Mouse (Mus musculus): Measurements from ENCODE around the gene Yjefn3.
"Not testable (repeated sequence)": the region's sequence is repeated elsewhere in the genome, so short reads cannot be mapped to it uniquely, and the experiment has no call there.

Yjefn3 gene

DNA sequence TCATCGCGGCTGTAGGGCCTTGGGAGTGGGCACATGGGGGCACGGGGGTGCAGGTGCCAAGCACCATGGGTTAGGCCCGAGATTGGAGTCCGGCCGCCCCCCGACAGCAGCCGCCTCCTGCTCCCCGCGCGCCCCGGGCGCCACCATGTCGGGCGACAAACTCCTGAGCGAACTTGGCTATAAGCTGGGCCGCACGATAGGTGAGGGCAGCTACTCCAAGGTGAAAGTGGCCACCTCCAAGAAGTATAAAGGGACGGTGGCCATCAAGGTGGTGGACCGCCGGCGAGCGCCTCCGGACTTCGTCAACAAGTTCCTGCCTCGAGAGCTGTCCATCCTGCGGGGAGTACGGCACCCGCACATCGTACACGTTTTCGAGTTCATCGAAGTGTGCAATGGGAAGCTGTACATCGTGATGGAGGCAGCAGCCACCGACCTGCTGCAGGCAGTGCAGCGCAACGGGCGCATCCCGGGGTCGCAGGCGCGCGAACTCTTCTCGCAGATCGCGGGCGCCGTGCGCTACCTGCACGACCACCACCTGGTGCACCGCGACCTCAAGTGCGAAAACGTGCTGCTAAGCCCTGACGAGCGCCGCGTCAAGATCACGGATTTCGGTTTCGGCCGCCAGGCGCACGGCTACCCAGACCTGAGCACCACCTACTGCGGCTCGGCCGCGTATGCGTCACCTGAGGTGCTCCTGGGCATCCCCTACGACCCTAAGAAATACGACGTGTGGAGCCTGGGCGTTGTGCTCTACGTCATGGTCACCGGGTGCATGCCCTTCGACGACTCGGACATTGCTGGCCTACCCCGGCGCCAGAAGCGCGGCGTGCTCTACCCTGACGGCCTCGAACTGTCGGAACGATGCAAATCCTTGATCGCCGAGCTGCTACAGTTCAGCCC is at the start of gene Yjefn3, which contains the start of the genes Tssk6 and Ndufa13:
Yjefn3 (minus strand) TSS at position 550 of the 900 bp plus-strand sequence.
Tssk6 (plus strand) TSS at position 22 of the 900 bp plus-strand sequence.
Ndufa13 (minus strand) TSS at position 396 of the 900 bp plus-strand sequence.
- in situ Hi-C loops (cut with MboI), result no loop called here

DNA sequence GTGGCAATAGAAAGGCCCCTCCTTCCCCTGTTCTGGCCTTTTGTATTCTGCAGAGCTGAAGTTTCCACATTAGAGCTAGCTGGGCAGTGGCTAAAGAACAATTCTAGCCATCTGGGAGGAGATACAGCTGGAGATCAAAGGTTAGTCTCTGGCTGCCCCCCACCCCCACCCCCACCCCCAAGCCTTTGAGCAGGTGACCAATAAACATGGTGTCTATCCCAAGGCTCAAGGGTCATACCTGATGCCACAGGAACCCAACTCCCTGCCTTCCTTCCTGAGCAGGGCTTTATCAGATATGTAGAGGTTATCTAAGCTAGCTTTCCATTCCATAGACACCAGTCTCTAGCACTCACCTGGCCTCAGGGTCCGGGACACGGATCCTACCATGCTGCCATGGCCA is 47.8 kb upstream of the Yjefn3 start:
- in situ Hi-C loops (cut with MboI), result no loop called here

DNA sequence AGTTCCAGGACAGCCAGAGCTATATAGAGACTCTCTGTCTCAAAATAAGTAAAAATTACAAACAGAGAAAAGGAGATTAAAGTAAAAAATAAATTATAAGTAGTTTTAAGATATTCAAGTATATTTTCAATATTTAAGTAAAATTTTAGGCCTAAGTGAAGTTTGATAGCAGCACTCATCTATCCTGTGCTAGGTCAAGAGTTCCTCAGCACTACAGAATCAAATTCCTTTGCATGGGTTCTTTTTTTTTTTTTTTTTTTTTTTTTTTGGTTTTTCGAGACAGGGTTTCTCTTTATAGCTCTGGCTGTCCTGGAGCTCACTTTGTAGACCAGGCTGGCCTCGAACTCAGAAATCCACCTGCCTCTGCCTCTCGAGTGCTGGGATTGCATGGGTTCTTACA is 40.0 kb upstream of the Yjefn3 start:
- in situ Hi-C loops (cut with MboI), result not testable (repeated sequence)

- in situ Hi-C loops (cut with MboI), result no loop called here
Observed at GRCm38 (mm10) chr8:69940386-69940785, 37.9 kb upstream of the Yjefn3 start.

DNA sequence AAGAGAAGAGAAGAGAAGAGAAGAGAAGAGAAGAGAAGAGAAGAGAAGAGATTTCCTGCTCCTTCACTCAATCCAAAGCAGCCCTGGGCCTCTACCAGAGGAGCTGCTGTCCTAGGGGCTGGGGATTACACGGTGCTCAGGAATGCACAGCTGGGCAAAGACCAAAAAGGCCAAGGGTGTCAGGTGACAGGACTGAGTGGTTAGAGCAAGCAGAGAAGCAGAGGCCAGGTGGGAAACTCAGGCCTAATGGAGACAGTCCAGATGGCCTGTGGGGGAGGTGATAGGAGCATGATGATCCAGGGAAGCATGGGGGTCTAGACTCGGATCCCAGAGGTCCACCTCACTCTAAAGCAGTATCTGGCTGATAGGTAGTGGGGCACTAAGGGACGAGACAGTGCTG is 37.1 kb upstream of the Yjefn3 start:
- in situ Hi-C loops (cut with MboI), result no loop called here

- in situ Hi-C loops (cut with MboI), result no loop called here
Observed at GRCm38 (mm10) chr8:69938245-69938982, 35.9 kb upstream of the Yjefn3 start.

- in situ Hi-C loops (cut with MboI), result no loop called here
Observed at GRCm38 (mm10) chr8:69937466-69937865, 35.0 kb upstream of the Yjefn3 start.

DNA sequence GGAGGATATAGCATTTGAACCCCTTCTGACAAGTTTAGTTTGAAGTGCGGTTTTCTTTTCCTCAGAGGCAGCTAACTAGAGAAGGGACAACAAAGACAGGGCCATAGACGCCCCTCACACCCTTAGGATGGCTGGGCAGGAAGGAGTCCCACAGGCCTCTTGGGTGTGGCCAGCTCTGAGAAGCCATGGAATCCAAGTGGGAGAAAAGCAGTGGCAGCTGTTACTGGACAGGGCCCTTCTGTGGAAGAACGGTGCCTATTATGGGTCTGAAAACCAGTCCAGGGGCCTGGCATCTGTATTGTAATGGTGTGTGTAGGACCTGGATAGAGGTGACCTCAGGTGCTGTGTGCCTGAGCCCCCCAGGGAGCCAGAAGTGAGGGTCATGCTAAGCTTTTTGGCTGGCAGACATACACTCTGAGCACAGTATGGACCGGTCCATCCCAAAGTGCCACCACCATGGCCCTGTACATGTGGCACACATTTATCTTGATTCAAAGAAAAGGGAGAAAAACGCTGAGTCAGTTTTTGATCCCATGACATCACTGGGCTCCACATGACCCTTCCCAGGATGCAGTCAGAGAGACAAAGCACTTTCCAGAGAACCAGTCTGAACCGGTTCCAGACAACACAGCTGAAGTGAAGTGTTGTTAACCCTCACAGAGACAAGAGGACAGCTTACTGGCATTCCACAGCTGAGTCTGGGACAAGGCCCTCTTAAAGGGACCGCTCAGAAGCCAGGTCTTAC is 33.7 kb upstream of the Yjefn3 start:
- in situ Hi-C loops (cut with MboI), result no loop called here

DNA sequence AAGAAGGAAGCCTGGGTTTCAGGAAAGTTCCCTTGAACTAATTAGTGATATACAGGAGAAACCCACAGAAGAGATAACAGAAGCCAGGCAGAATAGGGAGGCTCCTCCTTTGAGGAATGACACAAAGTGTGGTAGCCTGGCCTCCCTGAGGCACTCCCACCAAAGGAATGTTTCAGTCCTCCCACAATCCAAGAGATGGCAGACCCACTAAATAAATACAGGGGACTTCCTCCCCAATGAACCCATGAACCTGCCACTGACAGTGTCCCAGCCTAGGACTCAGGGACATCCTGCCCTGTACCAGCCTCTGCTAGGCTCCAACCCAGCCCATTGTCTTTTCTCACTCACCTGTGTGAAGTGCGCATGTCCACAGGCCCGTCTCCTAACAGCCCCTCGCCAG is 32.9 kb upstream of the Yjefn3 start:
- in situ Hi-C loops (cut with MboI), result no loop called here

- in situ Hi-C loops (cut with MboI), result no loop called here
Observed at GRCm38 (mm10) chr8:69934582-69934981, 32.1 kb upstream of the Yjefn3 start.

DNA sequence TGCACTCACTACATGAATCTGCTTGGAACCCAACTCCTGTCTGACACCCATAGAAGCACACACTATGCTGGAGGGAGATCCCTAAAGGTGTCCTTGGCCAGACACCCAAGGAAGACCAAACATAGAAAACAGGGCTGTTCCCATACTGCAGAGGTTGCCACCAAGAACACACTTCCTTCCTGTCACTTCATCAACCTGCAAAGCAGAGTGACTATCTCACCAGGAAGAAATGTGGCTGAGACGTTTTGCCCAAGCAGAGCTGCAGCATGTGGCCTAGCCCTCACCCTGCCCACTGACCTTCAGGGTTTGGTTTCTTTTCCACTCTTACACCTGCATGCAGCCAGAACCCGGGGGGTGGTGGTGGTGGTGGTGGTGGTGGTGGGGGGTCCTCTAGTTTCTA is 31.3 kb upstream of the Yjefn3 start:
- in situ Hi-C loops (cut with MboI), result no loop called here

DNA sequence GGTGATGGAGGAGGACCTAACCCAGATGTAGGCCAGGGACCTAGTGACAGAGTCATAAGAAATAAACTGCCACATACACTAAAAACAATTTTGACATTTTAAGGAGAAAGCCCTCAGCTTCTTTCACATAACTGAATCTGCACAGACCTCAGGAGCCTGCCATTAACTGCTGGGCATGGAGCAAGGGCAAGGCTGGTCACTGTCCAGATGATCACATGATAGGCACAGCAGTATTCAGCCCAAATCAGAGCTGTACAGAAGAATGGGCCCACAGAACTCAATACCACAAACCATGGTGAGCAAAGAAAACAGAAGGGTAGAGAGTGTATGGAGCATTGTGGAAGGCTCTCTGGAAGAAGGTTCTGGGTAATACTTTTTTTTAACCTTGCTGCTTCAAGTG is 24.4 kb upstream of the Yjefn3 start:
- in situ Hi-C loops (cut with MboI), result loop anchor here (10.0 kb wide), 1 partner anchor 238 kb away; no protein-coding TSS in a partner anchor

GRCm38 (mm10) chr8:69923986-69924385 is 21.5 kb upstream of the Yjefn3 start:
- in situ Hi-C loops (cut with MboI), result loop anchor here (10.0 kb wide), 1 partner anchor 241 kb away; no protein-coding TSS in a partner anchor

GRCm38 (mm10) chr8:69921141-69921540 is 18.6 kb upstream of the Yjefn3 start:
- in situ Hi-C loops (cut with MboI), result loop anchor here (10.0 kb wide), 1 partner anchor 244 kb away; no protein-coding TSS in a partner anchor

DNA sequence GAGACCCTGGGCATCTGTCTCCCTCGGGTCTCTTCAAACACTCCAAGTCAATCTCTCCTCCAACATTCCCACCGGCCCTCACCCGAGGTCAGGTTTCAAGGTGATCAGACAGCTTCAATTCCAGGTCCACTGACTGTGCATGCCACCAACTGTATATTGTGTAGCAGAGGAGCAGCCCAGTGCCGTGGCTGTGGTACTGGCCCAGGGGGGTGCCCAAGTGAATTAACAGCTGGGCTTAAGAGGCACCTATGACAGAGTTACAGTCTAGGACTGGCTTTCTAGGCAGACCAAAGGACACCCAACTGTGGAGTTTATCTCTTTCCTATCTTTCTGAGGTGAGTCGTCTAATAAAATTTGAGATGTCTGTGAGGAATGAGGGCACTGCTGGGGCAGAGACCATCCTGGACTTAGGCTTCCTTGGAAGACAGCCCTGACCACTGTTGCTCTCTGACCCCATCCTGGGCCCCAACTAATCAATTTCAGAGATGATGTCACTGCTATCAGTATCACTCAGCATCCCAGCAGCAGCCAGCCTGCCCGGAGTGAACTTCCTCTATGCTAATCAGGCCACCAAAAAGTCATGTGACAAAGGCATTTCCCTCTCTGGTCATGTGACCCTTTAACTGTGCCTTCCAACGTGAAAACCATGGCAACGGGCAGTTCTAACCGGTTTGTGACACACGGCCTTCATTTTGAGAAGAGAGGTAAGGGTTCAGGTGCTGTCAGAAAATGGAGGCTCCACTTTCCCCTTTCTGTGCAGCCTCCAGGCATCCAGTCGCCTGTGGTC is 17.6 kb upstream of the Yjefn3 start:
- in situ Hi-C loops (cut with MboI), result loop anchor here (10.0 kb wide), 1 partner anchor 245 kb away; no protein-coding TSS in a partner anchor

DNA sequence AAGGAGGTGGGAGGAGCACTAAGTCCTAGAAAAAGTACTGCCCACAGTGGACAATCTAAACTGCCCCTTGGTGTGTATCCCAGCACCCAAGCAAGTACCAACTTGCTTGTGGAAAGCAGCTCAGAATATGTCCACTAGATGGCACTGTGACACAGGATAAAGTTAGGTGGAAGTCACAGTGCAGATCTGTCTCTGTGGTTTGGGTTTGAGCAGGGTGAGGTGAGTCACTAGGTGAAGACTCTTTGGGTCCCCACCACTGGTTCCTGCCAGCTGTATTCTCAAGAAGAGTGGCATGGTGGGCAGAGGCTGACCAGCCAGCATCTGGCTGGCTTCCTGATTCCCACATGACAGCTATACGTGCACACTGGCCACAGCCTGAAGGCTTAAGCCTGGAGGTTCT is 16.5 kb upstream of the Yjefn3 start:
- in situ Hi-C loops (cut with MboI), result no loop called here

- in situ Hi-C loops (cut with MboI), result no loop called here
Observed at GRCm38 (mm10) chr8:69918506-69918905, 16.0 kb upstream of the Yjefn3 start.

DNA sequence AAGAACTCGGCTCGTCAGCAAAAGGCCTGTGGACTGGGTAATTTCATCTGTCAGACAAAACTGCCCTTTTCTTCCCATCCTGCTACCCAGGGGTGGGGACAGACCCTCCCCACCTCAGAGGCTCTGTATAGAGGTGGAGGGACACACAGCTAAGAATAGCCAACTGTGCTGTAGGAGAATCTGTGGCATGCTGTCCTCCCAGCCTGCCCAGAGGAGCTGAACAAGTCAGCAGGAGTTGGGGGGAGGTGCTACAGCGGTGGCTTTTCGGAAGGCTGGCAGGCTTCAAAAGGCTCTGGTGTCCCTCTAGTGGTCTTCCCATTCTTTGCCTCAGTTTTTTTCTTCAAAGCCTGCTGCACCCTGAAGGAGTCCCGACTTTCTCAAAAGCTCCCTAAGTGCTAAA is 13.2 kb upstream of the Yjefn3 start:
- in situ Hi-C loops (cut with MboI), result no loop called here

DNA sequence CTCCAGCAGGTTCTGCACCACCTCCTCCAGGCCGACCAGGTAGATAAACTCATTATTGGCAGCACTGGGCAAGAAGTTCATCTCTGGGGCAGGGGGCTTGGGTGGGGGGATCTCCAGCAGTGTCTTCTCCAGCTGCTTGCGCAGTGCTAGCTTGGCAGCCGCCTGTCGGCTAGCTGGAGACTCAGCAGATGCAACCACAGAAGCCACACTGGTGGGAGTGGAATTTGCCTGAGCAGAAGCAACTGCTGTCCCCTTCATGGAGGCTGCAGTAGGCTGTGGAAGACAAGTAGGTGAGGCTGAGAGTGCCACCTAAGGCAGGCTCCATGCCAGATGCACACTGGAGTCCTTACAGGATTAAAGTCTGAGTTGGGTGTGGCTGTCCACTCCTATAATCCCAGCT is 12.0 kb upstream of the Yjefn3 start:
- in situ Hi-C loops (cut with MboI), result no loop called here

GRCm38 (mm10) chr8:69912478-69913074 is 10.1 kb upstream of the Yjefn3 start:
- in situ Hi-C loops (cut with MboI), result no loop called here

GRCm38 (mm10) chr8:69911917-69912316 is 9.4 kb upstream of the Yjefn3 start:
- in situ Hi-C loops (cut with MboI), result no loop called here

Data from mature B cell (primary cell).